Mouse (Mus musculus) liver, embryonic 14.5 days (tissue): ENCODE results near the gene Mlip.

Source experiments
- CTCF ChIP-seq: IDR thresholded peaks from 2 replicates; pipeline ENCODE4 v1.5.1; 2016; ENCODE audit warnings: antibody characterized with exemption, low read depth, control low read depth
- EP300 ChIP-seq: IDR thresholded peaks from 2 replicates; pipeline ENCODE4 v1.6.1; 2016; ENCODE audit warnings: antibody characterized with exemption, low read depth

DNA sequence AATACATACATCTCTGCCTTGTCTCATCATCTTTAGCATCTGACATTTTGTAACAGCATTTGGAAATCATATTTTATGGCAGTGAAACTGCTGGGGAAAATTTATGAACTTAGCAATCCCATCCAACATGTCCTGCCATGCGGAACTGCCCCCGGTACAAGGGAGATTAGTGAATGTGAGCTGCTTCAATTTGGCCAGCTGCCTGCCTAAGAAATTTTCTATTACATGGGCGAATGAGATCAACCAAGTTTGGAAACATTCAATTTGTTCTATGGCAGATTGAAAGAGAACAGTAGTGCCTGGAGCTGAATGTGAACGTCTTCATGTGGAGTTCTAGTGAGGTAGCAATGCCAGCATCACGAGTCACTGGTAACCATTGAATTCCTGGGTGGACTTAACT lies 191.0 kb downstream of the Mlip start:
- TF ChIP-seq CTCF (no peak), EP300 (no peak)
